Mouse (Mus musculus): Measurements from ENCODE around the gene A930018P22Rik.
"Not testable (repeated sequence)": the region's sequence is repeated elsewhere in the genome, so short reads cannot be mapped to it uniquely, and the experiment has no call there.

The A930018P22Rik gene

DNA sequence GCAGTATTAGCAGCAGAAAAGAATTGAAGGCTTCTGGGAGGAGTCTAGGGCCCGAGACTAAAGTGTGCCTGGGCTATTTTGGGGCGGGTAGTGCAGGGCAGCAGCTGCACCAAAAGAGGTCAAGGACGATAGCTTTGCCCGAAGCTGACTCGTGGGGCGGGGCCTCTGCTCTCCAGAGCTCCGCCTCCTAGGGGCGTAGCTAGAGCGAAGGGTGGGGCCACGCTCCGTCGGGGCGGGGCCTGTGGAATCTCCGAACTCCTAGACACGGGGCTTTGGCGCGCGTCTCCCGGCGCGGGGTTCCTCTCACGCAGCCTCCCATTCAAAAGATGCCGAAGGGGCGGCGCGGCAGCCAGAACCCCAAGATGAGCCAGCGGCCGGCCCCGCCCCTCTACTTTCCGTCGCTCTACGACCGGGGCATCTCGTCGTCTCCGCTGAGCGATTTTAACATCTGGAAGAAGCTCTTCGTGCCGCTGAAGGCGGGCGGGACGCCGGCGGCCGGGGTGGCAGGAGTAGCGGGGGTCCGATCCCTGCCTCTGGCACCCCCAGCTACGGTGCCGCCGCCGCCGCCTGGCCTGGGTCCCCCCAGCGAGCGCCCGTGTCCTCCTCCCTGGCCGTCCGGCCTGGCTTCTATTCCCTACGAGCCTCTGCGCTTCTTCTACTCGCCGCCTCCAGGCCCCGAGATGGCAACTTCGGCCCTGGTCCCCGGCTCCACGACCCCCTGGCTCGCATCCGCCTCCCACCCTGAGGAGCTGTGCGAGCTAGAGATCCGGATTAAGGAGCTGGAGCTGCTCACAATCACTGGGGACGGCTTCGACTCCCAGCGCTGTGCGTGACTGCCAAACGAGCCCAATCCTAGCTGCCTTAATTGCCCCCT lies at the start of gene A930018P22Rik:
Gene A930018P22Rik, plus strand, starts transcription at position 265 of the 874 bp plus-strand sequence.
- DNase-seq: peak; percentile 90

DNA sequence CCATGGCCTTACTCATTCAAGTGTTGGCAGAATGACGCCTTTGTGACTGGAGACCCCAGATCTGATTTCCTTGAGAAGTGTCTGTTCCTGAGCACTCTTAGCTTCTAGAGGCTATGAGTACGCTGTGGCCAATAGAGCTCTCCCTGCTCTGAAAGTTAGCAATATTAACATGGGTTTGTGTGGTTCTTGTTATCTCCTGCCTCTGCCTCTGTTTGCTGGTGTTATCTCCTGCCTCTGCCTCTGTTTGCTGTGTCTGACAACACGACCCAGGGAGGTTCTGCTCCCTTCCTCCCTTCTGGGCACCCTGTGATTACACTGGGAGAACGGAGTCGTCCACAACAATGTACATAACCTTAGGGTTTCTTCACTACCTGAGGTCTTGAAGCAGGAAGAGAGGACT lies 44.3 kb upstream of the A930018P22Rik start:
- not testable (repeated sequence) for DNase-seq

DNA sequence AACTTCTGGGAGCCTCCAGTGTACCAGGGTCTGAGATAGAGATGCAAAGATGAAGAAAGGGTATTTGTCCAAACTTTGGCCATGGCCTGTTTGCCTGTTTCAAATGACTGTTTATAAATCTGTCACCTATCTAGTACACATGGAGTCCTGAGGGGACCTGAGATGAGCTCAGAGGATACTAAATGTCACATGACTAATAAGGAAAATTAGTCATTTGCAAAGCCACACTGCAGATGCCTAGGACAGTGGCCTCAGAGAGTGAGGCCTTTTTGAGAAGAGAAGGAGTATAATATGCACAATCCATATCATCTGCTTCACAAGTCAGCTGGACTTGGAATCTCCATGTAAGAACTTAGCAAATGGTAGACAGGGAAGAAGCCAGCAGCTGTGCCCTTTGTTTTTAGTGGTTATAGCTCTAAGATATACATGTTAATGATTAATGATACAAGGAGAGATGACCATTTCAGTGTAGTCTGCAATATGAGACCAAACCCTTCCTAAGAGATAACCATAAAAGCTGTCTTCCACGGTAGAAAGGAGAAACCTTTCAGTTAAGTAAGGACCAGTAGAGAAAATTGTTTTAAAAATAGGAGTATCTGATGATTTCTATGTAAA lies 41.0 kb upstream of the A930018P22Rik start:
- not testable (repeated sequence) for DNase-seq

DNA sequence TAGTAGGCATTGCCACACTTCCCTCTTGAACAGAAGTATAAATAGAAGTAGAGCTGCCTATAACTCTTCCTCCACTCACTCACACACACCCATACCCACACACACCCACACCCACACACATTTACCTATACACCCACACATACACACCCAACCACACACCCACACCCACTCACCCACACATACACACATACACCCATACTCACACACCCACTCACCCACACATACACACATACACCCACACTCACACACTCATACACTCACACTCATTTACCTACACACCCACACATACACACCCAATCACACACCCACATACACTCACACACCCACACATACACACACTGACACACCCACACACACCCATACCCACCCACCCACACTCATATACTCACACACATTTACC lies 40.1 kb upstream of the A930018P22Rik start:
- no peak for DNase-seq

DNA sequence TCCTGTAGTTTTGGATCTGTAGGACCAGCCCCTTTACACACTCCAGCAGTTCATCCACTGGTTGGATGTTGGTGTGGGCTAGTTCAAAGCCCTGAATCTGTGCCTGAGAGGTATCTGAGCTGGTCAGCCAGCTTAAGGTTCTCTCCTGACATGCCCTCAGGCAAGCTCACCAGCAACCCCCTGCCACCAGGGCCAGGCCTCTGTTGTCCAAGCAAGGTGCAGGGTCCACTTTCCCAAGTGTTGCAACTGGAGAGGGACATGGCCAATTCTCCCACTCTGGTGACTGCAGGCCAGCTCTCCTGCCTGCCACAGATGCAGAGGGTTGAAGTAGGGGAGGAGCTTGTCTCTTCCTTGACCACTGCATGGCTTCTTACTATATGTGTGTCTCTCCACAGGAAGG lies 38.5 kb upstream of the A930018P22Rik start:
- DNase-seq: not testable (repeated sequence)

DNA sequence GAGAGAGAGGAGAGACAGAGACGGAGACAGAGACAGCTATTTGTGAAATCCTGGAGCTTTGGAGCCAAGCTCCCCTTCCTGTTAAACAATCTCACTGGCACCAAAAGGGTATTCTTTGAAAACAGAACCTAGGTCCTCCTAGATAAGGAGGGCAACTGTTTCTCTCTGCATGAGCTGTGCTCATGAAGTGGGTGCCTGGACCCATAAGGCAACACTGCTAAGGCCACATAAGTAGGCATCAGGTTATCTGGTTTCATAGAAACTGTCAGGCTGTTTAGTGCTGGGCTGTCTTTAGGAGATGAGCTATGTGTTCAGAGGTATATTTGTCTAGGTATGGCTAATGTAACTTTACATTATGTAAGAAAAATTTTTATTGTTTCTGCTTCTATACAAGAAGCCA lies 35.0 kb upstream of the A930018P22Rik start:
- not testable (repeated sequence) for DNase-seq

DNA sequence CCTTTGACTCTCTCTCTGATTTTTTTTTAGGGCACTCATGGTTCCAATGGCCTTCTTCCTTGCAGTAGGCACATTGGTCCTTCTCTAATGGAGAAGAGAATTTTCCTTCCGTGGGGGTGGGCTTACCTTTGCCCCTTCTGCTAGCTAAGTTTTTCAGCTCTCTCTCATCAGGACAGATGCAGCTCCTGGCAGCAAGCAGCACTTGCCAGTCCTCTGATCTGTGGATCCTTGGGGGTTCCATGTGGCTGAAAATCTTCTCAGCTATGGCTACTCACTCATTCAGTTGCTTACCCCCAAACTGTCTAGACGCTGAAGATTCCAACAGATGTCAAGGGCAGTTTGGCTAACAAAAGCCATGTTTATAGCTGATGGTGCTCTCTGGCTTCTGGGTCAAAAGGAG lies 29.3 kb upstream of the A930018P22Rik start:
- no peak for DNase-seq

DNA sequence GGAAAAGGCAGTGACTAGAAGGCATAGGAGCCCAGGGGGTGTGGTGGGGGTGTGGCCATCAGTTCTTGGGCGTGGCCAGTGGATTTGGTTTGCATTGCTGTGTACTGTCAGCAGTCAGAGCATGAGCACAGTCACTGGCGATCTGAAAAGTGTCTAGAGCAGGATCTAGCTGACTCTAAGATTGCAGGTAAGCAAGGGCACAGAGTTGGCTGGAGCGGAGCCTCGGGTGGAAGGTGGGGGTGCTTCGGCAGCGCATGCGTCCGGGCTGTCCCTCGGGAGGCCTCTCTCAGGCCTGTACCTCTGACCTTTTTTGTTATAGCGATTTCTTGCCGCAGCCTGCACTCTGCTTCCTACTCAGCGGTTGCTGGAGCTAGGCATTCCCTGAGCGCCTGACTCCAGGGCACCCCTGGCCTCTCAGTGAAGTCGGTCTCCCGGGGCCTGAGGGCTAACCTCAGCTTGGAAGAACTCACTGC lies 26.8 kb upstream of the A930018P22Rik start, which contains the start of gene Cd59a:
Gene Cd59a, plus strand, starts transcription at position 61 of the 473 bp plus-strand sequence.
- peak; percentile 67 for DNase-seq

DNA sequence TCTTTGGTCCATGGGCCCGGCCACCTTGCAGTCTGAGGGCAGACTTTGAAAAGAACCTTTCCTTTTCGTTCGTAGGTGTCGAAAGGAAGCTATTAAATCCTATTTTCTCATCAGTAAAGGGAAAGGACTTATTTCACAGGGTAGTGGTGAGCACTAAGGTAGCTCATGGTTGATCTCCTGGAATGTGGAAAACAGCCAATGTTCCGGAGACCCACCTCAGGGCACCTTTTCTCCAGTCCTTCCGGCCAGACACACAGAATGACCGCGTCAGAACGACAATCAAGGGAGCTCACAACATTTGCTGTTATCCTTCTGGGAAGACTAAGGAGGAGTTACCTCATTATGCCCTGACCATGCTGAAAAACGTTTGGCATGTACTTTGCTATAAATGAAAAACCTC lies 26.3 kb upstream of the A930018P22Rik start:
- DNase-seq: no peak

DNA sequence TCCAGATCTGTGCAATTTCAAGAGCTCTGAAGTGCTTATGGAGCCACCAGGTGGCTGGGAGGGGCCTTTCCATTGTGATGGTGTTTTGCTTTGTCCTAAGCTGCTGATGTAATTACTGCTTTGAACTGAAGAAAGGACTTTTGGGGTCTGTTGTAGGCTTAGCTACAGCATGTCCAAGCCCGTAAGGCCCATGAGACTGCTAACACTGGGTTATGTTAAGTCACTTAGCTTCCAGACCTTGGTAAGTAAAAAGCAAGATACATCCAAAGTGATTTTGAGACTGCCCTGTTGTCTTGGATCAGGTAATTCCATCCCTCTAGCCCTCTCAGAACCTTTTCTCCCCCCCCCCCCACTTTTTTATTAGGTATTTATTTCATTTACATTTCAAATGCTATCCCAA lies 25.8 kb upstream of the A930018P22Rik start:
- DNase-seq: not testable (repeated sequence)

DNA sequence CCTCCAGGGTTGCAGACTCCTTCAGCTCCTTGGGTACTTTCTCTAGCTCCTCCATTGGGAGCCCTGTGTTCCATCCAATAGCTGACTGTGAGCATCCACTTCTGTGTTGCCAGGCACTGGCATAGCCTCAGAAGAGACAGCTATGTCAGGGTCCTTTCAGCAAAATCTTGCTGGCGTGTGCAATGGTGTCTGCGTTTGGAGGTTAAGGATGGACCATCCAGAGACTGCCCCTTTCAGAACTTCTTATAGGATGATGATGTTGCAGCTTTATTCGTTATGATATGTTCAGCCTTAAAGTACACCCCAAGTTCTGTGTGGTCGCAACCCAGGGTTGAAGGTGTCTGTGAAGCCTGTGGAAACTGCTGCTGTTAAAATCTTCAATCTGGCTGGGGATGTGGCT lies 25.2 kb upstream of the A930018P22Rik start:
- DNase-seq: not testable (repeated sequence)

DNA sequence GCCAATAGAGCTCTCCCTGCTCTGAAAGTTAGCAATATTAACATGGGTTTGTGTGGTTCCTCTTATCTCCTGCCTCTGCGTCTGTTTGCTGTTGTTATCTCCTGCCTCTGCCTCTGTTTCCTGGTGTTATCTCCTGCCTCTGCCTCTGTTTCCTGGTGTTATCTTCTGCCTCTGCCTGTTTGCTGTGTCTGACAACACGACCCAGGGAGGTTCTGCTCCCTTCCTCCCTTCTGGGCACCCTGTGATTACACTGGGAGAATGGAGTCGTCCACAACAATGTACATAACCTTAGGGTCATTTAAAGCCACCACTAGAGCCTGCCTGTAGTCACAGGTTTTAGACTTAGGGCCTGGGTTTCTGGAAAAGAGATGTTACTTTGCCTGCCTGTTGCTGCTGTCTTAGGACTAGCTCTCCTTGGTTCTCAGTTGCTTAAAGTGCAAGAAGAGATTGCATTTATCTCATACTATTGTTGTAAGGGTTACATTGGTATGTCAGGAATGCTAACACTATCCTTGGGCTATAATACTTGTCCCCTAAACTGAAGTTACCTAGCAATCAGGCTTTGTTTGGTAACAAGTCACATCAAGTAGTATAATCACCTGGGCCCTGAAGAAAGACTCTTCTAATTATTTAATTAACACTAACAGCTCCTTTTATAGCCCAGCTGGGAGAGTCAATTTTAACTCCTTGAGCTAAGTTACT lies 23.9 kb upstream of the A930018P22Rik start:
- DNase-seq: no peak

DNA sequence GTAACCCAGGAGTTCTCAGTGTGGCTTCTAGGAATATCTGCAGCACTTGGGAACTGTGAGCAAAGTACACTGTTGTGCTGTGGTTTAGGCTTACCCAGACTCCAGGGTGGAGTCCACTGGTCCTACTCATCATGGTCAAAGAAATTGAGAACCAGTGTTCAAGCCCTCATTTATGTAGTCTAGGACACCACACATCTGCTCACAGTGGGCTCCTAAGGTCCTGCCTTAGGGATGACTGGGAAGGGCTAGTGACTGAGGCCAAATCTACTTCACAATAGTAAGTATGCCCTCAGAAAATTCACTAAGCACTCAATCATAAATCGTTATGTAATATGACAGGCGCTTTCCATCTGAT lies 23.4 kb upstream of the A930018P22Rik start:
- no peak for DNase-seq

DNA sequence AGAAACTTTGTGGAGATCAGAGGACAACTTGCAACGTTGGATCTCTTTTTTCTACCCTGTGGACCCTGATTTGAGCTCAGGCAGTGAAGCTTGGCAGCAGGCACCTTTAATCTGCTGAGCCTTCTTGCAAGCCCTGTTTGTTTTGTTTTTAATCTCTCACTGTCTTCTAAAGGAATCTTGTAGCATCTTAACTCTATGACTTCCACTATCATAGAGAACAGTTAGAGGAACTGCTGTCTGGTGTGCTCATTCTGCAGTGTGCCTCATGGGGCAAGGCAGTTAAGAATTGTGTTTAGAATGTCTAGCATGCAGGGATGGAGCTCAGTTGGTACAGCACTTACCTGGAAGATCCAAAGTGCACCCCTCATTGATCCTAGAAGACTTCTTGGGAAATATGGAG lies 22.6 kb upstream of the A930018P22Rik start:
- DNase-seq: no peak

DNA sequence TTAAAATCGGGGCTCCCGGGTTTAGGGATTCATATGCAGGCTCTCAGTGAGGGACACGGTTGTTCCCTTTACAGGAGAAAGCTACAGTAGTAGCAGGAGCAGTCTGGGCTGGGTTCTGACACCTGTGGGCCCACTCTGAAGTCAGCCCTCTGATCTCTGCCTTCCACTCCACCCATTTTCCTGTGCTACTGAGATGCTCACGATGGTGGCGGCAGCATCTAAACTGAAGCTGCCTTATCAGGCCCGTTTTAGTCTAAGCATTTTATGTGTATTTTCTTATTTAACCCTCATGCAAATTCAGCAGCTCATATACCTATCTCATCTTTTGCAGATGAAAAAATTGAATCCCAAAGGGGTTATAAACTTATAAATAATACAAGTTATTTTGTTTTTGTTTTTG lies 17.8 kb upstream of the A930018P22Rik start:
- DNase-seq: no peak

DNA sequence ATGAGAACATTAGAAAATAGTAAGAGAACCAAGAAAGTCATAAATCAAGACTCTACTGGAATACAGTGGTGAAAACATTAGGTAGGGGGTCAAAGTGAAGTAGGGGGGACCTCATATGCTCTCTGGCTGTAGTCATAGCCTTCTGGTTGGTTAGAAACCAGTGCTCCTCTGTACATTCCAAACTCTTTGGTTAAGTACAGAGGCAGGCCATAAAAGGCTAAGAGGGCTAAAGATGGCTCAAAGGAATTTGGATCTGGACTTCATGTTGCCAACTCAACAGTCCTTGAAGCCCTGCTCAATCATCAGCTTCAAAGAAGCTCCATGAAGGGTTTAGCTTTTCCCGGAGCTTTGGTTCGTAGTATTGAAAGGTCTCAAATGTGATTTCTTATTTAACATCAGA lies 13.5 kb upstream of the A930018P22Rik start:
- DNase-seq: not testable (repeated sequence)

DNA sequence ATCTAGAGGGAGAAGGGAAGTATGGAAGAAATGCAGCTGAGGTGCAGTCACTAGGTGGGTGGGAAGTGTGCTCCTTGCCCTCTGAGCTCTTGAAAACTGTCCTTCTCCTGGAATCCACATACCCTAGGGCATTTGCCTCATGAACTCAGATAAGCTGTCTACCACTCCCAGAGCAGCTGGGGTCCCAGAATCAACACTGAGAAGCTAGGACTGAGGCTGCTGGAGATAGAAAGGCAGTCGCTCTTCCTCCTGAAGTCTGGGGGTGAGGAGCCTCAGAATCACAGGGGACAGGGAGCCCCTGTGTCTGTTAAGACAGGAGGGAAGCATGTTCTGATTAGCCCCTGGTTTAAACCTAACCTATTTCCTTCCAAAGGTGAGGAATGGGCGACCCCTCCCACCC lies 13.0 kb upstream of the A930018P22Rik start:
- DNase-seq: no peak

DNA sequence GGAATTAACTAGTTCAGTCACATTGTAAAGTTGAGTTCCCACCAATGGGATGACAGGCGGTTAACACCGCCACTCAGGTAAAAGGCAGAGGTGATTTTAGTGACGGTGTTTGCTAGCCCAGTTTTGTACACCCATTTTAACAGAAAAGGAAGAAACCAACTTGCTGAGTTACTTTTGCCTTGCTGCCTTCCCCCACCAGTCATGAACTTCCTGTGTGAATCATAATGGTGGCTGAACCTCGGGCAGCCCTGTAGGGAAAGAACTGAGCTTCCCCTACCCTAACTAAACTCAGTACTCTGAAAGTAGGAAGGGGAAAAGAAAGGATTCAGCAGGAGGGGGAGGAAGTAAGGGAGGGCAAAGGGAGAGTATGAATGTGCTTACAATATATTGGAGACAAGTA lies 12.5 kb upstream of the A930018P22Rik start:
- no peak for DNase-seq

DNA sequence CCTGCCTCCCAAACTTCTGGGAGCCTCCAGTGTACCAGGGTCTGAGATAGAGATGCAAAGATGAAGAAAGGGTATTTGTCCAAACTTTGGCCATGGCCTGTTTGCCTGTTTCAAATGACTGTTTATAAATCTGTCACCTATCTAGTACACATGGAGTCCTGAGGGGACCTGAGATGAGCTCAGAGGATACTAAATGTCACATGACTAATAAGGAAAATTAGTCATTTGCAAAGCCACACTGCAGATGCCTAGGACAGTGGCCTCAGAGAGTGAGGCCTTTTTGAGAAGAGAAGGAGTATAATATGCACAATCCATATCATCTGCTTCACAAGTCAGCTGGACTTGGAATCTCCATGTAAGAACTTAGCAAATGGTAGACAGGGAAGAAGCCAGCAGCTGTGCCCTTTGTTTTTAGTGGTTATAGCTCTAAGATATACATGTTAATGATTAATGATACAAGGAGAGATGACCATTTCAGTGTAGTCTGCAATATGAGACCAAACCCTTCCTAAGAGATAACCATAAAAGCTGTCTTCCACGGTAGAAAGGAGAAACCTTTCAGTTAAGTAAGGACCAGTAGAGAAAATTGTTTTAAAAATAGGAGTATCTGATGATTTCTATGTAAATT lies 11.3 kb upstream of the A930018P22Rik start:
- DNase-seq: not testable (repeated sequence)

DNA sequence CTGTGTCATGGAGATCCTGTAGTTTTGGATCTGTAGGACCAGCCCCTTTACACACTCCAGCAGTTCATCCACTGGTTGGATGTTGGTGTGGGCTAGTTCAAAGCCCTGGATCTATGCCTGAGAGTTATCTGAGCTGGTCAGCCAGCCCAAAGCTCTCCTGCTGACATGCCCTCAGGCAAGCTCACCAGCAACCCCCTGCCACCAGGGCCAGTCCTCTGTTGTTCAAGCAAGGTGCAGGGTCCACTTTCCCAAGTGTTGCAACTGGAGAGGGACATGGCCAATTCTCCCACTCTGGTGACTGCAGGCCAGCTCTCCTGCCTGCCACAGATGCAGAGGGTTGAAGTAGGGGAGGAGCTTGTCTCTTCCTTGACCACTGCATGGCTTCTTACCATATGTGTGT lies 9.0 kb upstream of the A930018P22Rik start:
- not testable (repeated sequence) for DNase-seq

DNA sequence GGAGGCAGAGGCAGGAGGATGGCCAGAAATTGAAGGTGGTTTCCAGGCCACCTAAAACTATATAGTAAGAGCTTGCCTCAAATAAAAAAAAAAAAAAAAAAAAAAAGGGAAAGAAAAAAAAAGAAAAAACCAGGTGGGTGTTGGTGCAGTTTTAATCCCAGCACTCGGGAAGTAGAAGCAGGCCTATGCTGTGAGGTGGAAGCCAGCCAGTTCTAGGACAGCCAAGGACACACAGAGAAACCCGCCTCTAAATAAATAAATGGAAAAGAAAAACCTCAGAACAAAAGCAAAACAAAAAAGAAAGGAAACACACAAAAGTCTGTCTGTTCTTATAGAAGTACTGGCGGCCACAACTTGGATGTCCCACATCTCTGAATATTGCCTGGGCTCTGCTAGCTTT lies 7.7 kb upstream of the A930018P22Rik start:
- DNase-seq: no peak

DNA sequence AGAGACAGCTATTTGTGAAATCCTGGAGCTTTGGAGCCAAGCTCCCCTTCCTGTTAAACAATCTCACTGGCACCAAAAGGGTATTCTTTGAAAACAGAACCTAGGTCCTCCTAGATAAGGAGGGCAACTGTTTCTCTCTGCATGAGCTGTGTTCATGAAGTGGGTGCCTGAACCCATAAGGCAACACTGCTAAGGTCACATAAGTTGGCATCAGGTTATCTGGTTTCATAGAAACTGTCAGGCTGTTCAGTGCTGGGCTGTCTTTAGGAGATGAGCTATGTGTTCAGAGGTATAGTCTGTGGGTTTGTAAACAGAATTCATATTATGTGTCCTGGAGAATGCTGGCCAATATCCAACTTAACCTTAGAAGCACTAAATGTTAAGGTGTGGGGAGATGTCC lies 5.4 kb upstream of the A930018P22Rik start:
- DNase-seq: not testable (repeated sequence)

DNA sequence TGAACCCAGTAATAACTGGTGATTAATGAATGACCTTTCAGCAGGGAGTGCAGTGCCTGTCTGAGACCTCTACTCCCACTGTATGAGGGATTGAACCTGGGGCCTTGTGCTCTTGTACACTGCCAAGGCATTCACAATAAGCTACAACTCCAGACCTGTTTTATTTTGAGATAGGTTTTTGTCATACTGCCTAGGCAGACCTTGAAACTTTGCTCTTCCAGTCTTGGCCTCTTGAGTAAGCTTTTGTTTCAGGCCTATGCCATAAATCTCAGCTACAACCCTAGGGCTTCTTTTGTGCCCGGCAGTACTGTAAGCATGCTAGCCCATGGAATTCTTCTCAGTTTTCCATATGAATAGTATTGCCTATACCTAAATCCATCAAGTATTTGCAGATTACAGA lies 3.5 kb upstream of the A930018P22Rik start:
- DNase-seq: no peak
